Mouse (Mus musculus) thymus, postnatal 14 days (tissue): ENCODE measurements around the gene Npm1.

Experiments used
- DNase-seq: peaks from one replicate; pipeline ENCODE4 v3.0.0; 2021

The Npm1 gene

GRCm38 (mm10) chr11:33162998-33163506, at the start of gene Npm1:
Npm1 (minus strand) TSS chr11:33163206.
- DNase-seq: peak; percentile 100

GRCm38 (mm10) chr11:33207411-33207810, 44.4 kb upstream of the Npm1 start:
- no peak for DNase-seq

DNA sequence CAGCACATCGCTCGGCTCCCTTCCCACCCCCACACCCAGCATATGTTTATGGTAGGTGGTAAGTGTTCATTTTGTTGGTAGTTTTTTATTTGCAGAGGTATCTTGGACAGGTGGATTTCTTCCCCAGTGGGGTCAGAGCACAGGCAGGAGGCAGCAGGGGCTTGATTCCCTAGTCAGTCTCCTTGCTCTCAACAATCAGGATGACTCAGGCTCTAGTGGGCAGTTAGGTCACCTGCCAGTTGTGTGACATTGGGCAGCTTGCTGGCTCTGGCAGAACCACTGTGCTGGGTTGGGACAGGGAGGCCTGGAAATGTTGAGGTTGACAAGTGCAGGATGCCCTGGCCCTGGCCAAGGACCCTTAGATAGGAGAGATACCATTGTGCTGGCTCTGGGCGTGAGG, 42.0 kb upstream of the Npm1 start:
- no peak for DNase-seq

DNA sequence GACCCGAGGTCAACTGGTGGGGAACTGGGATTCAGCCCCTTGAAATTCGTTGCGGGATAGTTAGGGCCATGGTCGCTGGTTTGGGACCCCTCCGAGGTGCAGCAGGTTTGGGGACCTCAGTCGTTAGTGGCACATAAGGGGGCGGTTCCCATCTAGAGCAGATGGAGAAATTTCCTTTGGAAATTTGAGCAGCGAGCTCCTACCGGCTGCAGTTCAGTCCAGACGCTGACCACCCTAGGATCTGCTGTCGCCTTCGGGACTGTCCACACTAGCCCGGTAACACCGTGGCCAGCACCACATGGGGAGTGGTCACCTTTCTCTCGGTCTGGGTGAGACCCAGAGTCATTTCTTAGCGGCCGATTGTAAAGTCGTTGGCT, 41.3 kb upstream of the Npm1 start:
- no peak for DNase-seq

DNA sequence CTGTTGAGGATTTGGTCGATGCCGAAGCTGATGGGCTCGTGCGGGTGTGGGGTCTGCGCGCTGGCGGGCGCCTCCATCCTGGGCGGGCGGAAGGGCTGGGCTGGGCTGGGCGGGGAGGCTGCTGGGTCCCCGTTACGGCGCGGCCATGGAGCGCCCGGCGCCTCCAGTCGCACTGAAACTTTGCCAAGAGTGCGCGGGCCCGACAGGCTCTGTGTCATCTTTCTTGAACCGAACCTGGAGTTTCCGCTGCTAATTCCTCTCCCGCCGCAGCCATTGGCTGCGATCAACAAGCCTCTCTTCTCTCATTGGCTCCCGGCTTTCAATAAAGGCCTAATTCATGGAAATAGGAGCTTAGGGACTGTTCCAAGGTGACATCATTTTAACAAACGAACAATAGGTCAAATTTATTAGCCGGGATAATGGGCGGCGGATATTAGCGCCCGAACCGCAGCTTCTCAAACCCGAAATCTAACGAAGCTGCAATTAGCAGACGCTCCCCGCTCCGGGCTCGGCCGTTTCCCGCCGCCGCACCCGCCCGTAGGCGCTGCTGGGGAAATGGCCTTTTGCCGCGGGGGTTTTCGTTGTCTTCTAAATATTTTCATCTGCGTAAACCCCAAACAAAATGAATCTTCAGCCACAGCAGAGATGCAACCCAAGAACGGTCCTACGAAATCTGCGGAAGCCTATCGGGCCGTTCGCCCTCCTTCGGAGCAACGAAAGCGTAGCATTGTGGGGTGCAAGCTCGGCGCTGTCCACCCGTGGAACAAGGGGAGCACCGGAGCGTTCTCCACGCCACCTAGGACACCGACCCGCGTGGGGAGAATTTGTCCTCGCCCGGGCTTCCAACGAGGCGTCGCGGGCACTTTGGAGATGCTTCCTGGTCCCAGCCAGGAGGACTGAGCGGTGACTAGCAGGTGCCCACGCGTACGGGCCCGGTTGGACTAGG, 40.6 kb upstream of the Npm1 start, which contains the start of gene Tlx3:
Gene Tlx3 (minus strand): TSS at position 207 of the 946 bp plus-strand sequence.
- no peak for DNase-seq

DNA sequence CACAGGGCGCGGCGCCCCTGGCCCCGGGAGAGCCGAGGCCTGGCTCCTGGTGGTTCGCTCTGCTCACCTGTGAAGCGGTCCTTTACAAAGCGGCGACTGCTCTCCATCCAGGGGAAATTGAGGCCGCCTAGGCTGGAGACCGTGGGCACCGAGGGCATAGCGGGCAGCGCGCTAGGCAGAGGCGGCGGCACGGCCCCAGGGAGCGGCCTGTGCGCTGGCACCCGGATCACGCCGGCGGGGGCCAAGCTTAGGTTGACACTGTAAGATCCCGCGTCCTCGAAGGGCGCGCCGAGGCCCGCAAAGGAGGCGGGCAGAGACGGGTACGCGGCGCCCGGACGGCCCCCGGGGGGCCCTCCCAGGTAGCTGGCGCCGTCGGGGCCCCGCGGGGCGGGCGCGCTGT, 40.0 kb upstream of the Npm1 start:
- DNase-seq: no peak

DNA sequence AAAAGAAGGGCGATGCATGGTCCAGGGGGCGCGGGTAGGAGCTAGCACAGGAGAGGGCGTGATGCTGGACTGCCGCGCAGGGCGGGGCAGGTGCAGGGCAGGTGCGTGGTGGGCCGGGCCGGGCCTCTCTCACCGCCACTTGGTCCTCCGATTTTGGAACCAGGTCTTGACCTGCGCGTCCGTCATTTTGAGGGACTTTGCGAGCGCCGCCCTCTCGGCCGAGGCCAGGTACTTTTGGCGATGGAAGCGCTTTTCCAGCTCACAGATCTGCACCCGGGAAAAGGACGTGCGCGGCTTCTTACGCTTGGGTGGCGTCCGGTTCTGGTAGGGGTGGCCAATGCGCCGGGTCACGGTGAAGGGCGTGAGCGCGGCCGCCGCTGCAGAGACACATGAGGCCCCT, 39.3 kb upstream of the Npm1 start:
- no peak for DNase-seq

DNA sequence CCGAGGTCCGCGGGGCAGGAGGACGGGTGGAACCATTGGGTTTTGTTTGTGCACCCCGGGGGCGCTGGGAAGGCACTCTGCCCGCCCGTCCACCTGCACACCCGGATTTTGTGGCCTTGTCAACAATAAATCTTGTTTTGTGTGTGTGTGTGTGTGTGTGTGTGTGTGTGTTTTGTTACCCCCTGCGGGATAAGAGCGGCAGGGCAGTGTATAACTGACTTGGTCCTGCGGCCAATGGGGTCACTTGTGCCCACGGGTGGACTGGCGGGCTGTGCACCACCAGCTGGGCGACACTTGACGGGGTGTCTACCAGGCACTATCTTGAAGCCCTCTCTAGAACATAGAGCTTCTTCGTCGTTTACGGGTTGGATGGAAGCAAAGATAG, 38.6 kb upstream of the Npm1 start:
- no peak for DNase-seq

GRCm38 (mm10) chr11:33200764-33201625, 38.0 kb upstream of the Npm1 start:
- no peak for DNase-seq

GRCm38 (mm10) chr11:33199906-33200763, 37.1 kb upstream of the Npm1 start:
- DNase-seq: no peak

DNA sequence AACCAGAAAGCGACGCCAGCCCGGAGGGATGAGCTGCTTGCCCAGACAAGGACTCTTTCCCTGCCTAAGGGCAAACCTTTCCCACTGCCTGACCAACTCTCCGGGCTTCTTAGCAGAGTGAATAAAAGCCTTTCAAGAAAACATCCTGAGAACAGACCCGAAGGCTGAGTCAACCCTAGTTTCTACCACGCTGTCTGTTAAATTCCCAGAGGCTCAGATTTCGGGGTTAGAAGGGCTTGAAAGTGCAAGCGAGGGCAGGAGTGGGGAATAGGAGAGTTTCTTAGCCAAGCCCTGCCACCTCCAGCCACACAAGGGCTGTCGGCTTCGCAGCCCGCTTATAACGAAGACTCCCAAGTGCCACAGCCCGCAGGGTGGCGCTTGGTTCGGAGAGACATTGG, 36.1 kb upstream of the Npm1 start:
- DNase-seq: no peak

GRCm38 (mm10) chr11:33198351-33199116, 35.5 kb upstream of the Npm1 start:
- DNase-seq: no peak

DNA sequence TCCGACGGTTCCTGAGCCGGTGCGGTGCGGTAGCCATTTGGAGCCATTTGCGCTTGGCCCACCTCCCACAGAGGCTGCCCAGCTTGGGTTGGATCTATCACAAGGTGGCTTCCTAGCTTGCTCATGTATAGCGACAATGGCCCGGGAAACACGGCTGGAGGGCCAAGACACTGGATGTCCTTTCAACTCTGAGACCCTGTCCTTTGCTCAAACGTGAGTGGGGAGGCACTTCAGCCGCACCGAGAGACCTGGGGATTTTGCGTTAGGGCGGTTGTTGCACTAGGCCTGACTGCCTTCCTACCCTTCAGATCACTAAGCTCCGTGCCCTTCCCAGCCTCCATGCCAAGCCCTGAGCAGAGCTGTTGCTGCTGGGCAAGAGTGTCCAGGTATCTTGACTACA, 34.7 kb upstream of the Npm1 start:
- DNase-seq: no peak

- no peak for DNase-seq
Measured at GRCm38 (mm10) chr11:33197133-33197514, 34.1 kb upstream of the Npm1 start.

- DNase-seq: no peak
Measured at GRCm38 (mm10) chr11:33196447-33197132, 33.6 kb upstream of the Npm1 start.

DNA sequence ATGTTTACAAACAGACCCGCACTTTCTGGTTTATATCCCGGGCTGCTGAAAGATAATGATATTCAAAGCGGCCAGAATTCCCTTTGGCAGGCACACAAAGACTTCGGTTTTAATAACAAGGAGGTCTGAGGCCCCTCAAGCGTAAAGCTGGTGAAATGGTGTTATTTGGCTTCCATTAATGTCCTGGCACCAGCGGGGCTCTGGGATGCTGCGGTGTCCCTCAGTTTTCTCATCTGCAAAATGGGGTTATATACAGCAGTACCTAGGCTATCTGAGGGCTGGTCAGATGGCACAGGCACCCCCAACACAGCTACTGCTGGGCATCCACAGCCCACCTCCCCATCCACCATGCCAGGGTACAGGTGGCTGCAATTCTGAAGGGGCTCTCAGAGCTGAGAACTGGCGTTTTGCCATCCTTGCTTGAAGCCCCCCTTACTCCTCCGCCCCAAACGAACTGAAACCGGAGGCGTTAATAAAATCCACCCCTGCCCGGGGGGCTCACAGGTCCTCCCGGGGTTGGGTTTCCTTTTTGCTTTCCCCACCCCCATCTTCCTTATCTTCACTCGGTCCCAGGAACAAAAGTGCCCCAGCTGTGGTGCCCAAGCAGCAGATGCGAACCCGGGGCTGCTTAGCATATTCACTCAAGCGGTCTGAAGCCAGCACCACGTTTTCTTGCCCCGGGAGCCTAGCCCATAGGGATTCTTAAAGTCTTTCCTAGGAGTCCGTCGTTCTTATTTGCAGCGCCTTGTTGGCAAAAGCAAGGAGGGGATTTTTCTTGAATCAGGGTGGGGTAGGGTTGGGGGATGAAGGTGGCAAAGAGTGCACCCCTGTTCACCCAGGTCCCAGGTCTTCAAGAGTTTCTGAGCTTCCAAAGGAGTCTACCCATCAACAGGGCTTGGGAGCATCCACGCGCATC, 32.8 kb upstream of the Npm1 start:
- no peak for DNase-seq

GRCm38 (mm10) chr11:33195061-33195460, 32.1 kb upstream of the Npm1 start:
- no peak for DNase-seq

- no peak for DNase-seq
Measured at GRCm38 (mm10) chr11:33193695-33194094, 30.7 kb upstream of the Npm1 start.

GRCm38 (mm10) chr11:33181804-33182203, 18.8 kb upstream of the Npm1 start:
- DNase-seq: no peak

DNA sequence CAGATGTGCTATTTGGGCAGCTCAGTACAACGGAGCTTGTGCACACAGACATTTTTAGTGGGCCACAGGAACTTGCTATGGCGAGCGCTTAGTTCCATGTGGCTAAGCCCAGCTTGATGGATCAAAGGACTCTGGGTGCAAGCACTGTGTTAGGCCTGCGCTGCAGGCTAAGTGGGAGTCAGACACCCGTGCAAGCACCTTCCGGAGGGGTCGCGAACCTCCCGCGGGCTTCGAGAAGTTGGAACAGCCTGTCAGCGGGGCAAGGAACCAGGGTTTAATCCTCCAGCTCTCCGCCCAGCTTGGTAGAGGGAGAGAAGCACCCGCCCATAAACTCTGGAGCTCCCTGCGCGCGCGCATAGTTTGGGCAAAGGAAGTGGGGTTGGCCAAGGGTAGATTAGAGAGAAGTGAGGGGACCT, 17.7 kb upstream of the Npm1 start:
- no peak for DNase-seq
